Mouse (Mus musculus): ENCODE results near the gene Tpmt.

Gene Tpmt

GRCm38 (mm10) chr13:47044617-47044947 is at the start of gene Tpmt:
Tpmt (minus strand) TSS chr13:47044737.
- DNase-seq: no peak

DNA sequence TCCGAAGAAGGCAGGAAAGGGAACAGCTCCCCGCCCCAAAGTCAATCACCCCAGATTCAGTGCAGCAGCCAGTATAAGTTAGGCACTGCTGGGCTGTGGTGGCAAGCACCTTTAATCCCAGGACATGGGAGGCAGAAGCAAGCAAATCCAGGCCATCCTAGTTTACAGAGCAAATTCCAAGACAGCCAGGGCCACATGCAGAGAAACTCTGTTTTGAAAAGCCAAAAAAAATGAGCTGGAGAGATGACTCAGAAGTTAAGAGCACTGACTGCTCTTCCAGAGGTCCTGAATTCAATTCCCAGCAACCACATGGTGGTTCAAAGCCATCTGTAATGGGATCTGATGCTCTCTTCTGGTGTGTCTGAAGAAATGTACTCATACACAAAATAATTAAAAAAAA is 49.3 kb upstream of the Tpmt start:
- DNase-seq: no peak

GRCm38 (mm10) chr13:47089271-47089670 is 44.7 kb upstream of the Tpmt start:
- no peak for DNase-seq

GRCm38 (mm10) chr13:47088433-47088832 is 43.9 kb upstream of the Tpmt start:
- no peak for DNase-seq

DNA sequence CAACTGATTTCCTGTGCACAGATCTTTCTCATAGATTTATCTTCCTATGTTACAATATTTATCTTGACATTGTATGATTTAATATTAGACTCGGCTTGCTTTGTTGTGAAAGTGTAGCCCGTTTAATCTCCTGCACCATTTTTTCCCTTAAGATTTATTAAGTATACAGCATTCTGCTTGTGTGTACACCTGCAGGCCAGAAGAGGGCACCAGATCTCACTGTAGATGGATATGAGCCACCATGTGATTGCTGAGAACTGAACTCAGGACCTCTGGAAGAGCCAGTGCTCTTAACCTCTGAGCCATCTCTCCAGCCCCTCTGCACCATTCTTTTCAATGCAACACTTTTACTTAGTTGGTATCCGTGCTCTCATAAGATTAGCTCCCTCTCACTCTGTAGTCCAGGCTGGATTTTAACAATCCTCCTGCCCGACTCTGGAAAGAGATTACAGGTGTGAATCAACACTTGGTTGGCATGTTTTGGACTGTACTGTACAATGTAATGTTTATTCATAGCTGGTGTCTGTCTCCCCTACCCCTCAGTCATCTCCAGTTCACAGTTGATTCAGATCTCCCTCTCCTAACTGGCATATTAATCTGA is 36.5 kb upstream of the Tpmt start:
- DNase-seq: no peak

- DNase-seq: no peak
Measured at GRCm38 (mm10) chr13:47078799-47079198, 34.3 kb upstream of the Tpmt start.

- no peak for DNase-seq
Measured at GRCm38 (mm10) chr13:47077367-47077766, 32.8 kb upstream of the Tpmt start.

DNA sequence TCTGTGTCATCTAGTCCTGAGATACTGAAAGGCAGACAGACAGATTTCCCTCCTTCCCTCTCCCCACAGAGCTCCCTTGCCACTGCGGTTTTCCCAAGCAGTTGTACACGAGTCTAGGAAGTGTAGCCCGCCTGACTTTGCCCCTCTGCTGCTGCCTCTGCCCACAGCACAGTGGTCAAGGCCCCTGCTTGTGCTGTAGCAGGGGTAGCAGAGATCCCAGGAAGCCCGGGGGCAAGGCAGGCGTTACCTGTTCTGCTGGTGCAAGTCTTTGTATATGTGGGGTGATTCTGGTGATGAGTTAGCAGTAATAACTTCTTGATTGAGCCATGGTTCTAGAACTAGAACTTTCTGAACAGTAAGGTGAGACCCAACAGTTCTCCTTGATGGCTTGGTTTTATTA is 31.6 kb upstream of the Tpmt start:
- DNase-seq: no peak

- DNase-seq: no peak
Measured at GRCm38 (mm10) chr13:47072484-47072883, 27.9 kb upstream of the Tpmt start.

- DNase-seq: no peak
Measured at GRCm38 (mm10) chr13:47071871-47072270, 27.3 kb upstream of the Tpmt start.

- DNase-seq: no peak
Measured at GRCm38 (mm10) chr13:47070329-47071080, 26.0 kb upstream of the Tpmt start.

- DNase-seq: no peak
Measured at GRCm38 (mm10) chr13:47067001-47067400, 22.5 kb upstream of the Tpmt start.

GRCm38 (mm10) chr13:47066516-47066915 is 22.0 kb upstream of the Tpmt start:
- DNase-seq: no peak

GRCm38 (mm10) chr13:47063985-47064760 is 19.6 kb upstream of the Tpmt start:
- DNase-seq: no peak

DNA sequence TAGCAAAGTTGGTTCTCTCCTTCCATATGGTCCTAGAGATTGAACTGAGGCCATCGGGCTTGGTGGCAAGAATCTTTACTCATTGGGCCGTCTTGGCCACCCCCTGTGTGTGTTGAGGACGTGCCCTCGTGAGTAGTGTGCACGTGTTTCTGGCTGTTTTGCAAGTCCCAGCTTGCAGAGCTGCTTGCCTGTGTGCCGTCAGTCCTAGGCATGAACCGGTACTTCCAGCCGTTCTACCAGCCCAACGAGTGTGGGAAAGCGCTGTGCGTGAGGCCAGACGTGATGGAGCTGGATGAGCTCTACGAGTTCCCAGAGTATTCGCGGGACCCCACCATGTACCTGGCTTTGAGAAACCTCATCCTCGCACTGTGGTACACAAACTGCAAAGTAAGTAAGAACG is 18.2 kb upstream of the Tpmt start:
- DNase-seq: no peak

GRCm38 (mm10) chr13:47056781-47057180 is 12.2 kb upstream of the Tpmt start:
- no peak for DNase-seq

GRCm38 (mm10) chr13:47056126-47056525 is 11.6 kb upstream of the Tpmt start:
- no peak for DNase-seq

- no peak for DNase-seq
Measured at GRCm38 (mm10) chr13:47053971-47054370, 9.4 kb upstream of the Tpmt start.

GRCm38 (mm10) chr13:47050009-47050408 is 5.5 kb upstream of the Tpmt start:
- DNase-seq: no peak

DNA sequence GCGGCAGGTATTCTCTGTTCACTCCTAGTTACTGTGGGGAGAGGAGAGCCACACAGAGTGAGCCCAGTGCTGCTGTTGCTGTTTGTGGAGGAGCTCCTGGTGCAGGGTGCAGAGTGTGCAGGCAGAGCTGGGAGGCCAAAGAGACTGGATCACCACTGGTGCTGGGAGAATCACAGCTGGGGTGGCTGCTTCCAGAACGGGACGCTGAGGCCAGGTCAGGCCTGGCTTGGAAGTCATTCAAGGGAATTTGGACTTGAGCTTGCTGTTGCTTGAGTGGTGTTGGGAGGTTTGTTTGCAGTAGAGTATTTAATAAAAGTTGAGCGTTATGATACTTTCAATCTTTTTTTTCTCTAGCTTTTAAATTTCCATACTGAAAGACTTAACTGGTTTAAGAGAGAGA is 3.5 kb upstream of the Tpmt start:
- no peak for DNase-seq

DNA sequence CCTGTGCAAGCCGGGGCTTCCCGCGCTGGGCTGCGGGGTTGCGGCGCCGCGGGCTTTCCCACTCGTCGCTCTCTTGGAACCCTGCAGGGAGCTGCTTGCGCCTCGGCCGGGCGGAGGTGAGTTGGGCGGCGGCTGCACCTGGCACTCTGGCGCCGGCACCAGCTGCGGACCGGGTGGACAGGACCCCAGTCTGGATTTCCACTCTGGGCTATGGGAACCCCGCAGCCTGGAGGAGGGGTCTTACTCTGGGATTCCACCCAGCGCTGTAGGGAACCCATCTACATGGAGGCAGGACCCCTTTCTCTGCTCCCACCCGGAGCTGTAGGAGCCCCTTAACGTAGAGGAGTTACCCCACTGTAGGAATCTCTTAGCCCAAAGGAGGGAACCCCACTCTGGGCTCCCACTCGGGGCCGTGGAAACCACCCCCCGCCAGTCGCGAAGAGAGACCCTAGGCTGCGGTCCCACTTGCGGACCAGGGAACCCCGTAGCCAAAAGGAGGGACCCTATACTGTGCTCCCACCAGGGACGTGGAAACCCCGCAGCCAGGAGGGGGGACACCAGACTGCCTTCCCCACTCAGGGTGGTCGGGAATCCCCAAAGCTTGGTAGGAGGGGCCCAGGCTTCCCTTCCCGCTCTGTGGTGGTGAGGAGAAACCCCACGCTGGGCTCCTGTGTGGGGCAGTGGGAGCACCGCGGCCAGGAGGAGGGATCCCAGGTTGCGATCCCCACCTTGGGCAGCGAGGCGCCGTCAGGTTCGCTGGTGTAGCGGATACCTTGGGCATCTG is 512 bp downstream of the Tpmt start:
- peak; percentile 31 to 45 for DNase-seq

GRCm38 (mm10) chr13:47043030-47043680 is 1.4 kb downstream of the Tpmt start, which contains the start of gene Kdm1b:
Kdm1b (plus strand) TSS chr13:47043499.
- peak; percentile 99 for DNase-seq
